Mouse (Mus musculus) layer of hippocampus, adult 2 months (tissue): ENCODE results near the gene B3gnt2. TPM values are rescaled to one million over a fixed set of nuclear protein-coding genes. Genes with fewer than 3 reads are reported as not detected.
A peak's percentile ranks its signal among the peaks of the same experiment; 100 is the strongest.

ENCODE experiments used
- DNase-seq, 2 experiments: peaks; one replicate each; pipeline ENCODE4 v3.0.0; 2022; ENCODE audit warnings: low spot score in 2 of 2
- H3K27ac ChIP-seq: fragments of 200-600 bp; 2 replicates; pipeline ENCODE4 v1.8.1; 2022
- H3K4me3 ChIP-seq: fragments of 200-600 bp; 2 replicates; pipeline ENCODE4 v1.8.1; 2022; ENCODE audit warnings: mild to moderate bottlenecking
- CTCF ChIP-seq: fragments of 200-600 bp; conservative IDR thresholded peaks from 2 replicates; pipeline ENCODE4 v1.8.1; 2022; ENCODE audit warnings: antibody characterized with exemption, mild to moderate bottlenecking, moderate library complexity
- total RNA-seq, 2 experiments: library from RNA; stranded (reverse); gene quantifications; 2 replicates each; pipeline ENCODE4 v1.2.3; 2021

Gene B3gnt2
- total RNA-seq, 2 experiments from 2014 or later: 12.8 to 18.3 TPM

DNA sequence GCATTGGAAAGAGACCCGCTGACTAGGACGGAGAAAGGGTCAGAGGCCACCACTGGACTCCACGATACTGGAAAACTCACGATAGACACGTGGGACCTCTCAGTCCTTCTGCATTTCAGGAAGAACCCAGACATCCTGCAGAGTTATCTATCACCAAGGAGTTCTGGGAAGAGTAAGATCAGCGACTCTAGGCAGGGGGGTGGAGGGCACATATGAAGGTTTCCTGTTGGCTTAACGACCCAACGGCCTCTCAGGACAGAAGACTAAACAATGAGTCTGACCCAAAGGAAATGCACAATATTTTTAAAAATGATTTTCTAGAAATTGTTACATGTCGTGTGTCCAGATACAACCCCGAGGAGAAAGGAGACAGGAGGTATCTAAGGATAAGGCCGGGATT, 28.8 kb downstream of the B3gnt2 start:
- no peak for TF ChIP-seq CTCF
- no peak overlapping the region for H3K4me3 ChIP-seq
- DNase-seq: no peak
- no peak overlapping the region for H3K27ac ChIP-seq

DNA sequence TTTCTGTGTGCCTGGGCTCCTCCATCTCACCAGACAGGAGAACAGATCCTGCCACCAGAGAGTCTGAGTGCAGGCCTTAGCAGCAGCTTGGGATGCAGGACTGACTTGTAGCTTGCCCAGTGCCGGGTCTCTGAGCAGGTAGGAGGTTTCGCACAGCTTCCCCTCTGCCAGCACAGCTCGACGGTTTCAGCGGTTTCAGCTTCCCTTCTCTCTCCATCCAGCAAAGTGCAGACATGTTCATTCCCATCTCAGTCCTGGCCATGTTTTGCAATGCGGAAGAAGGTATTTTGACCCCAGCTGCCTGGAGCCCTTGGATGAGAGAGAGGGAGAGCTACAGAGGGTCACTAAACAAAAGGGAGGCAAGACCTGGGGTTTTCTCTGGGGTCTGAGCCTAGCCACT, 30.1 kb downstream of the B3gnt2 start:
- Histone ChIP-seq H3K27ac (peak overlapping the region; percentile 54), H3K4me3 (no peak overlapping the region)
- DNase-seq: no peak
- TF ChIP-seq CTCF: no peak

DNA sequence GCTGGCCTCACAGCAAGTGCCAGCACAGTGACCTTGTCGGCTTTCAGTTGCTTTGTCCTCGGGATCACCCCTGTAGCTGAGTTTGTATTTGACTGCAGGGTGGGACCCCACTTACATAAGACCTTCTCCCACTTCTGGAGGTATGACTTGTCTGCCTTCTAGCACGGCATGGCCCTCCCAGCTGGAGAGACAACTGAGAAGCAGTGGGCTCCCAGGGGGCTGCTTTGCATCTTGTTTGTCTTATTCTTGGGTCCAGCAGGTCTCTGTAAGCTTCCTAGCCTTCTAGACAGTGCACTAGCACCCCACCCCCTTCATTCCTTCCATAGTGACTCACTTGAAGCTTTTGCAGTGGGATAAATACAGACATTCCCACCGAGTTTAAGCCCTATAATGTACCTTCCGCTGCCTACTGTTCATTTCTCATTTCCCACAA, 30.6 kb downstream of the B3gnt2 start:
- no peak for TF ChIP-seq CTCF
- Histone ChIP-seq H3K27ac (peak overlapping the region; percentile 54), H3K4me3 (no peak overlapping the region)
- no peak for DNase-seq

DNA sequence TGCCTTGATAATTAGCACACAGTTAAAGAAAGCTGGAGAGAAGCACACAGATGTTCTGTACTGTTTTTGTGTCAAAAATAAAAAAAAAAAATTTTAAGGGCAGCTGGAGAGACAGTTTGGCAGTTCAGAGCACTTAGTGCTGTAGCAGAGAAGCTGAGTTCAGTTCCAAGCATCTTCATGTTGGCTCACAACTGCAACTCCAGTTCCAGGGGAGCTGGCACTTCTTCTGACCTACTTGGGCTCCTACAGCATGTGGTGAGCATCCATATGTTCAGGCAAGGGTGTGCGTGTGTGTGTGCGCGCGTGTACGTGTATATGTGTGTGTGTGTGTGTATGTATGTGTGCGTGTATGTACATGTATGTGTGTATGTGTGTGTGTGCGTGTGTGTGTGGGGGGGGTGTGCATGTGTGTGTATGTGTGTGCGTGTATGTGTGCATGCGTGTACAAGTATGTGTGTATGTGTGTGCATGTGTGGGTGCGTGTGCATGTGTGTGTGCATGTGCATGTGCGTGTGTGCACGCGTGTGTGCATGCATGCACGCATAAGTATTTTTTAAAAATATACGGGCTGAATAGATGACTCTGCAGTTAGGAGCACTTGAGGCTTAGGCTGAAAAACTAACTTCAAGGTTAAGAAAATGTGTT, 31.7 kb downstream of the B3gnt2 start:
- Histone ChIP-seq H3K4me3 (no peak overlapping the region), H3K27ac (no peak overlapping the region)
- TF ChIP-seq CTCF: no peak
- DNase-seq: no peak

DNA sequence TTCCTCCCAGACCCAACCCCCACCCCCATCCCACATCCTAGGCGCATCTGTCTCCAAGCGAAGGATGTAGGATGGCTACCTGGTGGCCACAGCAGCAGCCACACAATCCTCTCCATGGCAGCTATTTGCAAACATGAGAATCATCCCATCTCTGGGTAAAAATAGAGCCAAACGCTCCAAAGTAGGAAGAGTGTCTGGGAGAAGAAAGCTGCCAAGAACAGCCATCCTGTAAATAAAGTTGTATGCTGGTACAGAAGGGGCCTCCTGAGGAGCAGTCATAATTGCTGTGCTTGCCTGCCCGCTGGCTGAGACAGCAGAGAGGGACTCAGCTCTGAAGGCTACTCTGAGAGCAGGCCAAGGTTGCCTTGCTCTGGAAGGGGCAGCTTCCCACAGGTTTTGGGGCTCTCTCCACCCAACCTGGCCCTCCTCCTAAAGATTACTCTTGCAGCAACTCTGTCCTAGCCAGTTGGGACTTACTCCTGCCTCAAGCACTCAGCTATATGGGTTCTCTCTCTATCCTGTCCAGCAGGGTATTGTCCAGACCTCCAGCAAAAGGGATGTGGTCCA, 33.2 kb downstream of the B3gnt2 start:
- DNase-seq: no peak
- TF ChIP-seq CTCF: no peak
- no peak overlapping the region for H3K27ac ChIP-seq
- H3K4me3 ChIP-seq: no peak overlapping the region

DNA sequence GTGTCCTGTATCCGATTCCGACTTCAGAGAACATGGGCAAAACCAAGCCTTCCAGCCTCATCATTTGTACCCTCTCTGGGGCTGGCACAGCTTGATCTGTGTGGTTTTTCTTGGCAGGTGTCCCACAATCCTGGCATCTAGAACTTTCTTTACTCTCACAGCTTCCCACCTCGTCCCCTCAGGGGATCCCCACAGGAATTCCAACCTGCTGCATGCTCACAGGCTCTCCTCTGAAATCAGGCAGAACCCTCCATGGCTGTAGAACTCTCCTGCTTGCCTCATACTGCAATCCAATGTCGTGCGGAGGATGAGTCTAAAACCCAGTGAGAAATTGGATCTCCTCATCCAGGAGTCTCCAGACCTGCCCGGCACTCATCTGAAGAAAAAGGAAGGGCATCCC, 34.1 kb downstream of the B3gnt2 start:
- Histone ChIP-seq H3K27ac (no peak overlapping the region), H3K4me3 (no peak overlapping the region)
- no peak for TF ChIP-seq CTCF
- DNase-seq: no peak

DNA sequence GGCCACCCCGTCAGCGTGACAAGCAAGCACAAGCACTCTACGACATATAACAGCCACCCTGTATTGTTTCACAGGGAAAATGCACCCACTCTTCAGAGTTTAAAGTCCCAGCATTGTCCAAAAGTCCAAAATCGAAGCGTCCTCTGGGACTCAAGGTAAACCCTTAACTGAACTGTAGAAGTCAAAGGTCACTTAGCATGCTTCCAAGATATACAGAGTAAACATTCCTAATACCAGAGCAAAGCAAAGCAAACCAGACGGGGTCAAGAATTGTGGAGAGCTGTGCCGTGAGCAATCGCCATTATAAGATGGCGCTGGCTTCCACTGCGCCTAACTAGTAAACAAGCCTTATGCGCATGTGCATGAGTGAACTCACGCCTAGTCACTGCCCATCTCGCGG, 34.7 kb downstream of the B3gnt2 start:
- no peak overlapping the region for H3K4me3 ChIP-seq
- no peak overlapping the region for H3K27ac ChIP-seq
- TF ChIP-seq CTCF: no peak
- DNase-seq: no peak

DNA sequence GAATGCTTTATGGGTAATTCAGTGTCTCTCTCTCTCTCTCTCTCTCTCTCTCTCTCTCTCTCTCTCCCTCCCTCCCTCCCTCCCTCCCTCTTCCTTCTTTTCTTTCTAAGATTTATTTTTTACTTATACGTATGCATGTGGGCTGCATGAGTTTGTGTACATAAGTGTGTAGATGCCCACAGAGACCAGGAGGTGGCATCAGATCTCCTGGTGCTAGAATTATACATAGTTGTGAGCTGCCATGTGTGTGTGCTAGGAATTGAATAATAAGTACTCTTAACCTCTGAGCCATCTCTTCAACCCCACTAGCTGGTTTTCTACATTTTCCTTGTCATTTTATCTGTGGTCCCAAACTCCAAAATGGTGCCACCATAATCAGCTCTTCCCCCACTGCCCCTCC, 35.2 kb downstream of the B3gnt2 start:
- peak; percentile 20; the same call in 1 of the 2 replicates for TF ChIP-seq CTCF
- Histone ChIP-seq H3K27ac (no peak overlapping the region), H3K4me3 (no peak overlapping the region)
- DNase-seq: no peak

DNA sequence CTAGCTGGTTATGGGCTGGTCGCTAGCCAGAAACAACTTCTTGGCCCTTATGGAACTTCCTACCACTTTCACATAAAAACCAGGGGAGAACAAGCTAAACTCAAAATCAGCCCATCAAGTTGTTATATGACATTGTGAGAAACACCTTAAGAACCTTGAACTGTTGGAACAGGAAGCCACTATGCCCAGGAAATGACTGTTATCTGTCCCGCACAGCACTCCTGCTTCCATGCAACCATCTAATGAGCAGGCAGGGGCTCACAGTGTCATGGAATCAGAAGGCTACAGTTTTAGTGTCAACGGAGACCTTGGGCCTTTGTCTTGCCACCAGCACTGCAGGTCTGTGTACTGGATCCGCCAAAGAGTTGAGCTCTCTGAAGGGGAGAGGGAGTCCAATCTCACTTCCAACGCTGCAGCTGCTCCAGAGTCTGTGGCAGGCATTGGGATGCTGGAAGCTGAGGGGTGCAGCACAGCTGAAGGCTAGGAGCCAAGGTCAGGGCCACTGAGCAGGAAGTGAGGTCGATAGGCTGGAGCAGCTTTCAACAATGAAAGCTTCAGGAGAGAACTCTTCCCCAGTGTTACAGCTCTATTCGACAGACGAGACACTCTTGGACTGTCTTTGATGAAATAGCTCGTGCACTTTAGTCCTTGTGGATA, 36.6 kb downstream of the B3gnt2 start:
- no peak for DNase-seq
- no peak for TF ChIP-seq CTCF
- Histone ChIP-seq H3K27ac (no peak overlapping the region), H3K4me3 (no peak overlapping the region)

DNA sequence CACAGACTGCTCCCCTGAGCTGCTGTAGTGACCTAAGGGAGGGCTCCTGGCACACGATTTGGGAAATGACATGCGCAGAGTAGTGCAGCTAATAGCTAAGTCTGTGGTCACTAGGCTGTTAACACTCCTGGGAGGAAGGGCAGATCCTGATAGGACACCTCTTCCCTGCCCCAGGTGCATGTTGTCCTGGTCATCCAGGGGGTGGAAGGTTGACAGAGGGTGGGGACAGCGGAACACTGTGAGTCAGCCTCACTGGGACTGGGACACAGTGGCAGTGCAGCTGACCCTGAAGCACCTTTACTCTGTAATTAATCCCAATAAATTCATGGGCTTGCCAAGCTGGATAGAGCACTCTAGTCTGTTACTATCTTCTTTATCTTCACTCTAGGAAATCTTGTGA, 39.5 kb downstream of the B3gnt2 start:
- no peak overlapping the region for H3K27ac ChIP-seq
- TF ChIP-seq CTCF: no peak

DNA sequence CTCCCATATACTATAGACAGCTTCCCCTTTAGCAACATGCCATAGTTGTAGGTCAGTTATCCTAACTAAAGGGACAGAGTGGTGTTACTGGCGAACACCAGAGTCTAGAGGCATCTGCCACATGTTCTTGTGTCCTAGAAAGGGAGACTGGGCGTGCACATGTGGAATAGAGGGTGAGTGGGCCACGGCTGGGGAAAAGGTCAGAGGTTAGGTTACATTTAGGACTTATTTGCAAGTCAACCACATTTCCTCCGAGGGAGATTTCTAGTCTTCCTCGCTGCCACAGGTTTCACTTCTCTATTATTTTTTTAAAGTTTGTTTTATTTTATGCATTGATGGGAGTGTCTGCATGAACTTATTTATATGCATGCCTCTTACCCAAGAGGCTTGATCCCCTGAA, 42.4 kb downstream of the B3gnt2 start:
- DNase-seq: no peak
- no peak for TF ChIP-seq CTCF
- Histone ChIP-seq H3K4me3 (no peak overlapping the region), H3K27ac (no peak overlapping the region)

More for the DNA sequence above, 39.5 kb downstream of the B3gnt2 start:
- no peak overlapping the region for H3K4me3 ChIP-seq
- DNase-seq: no peak

DNA sequence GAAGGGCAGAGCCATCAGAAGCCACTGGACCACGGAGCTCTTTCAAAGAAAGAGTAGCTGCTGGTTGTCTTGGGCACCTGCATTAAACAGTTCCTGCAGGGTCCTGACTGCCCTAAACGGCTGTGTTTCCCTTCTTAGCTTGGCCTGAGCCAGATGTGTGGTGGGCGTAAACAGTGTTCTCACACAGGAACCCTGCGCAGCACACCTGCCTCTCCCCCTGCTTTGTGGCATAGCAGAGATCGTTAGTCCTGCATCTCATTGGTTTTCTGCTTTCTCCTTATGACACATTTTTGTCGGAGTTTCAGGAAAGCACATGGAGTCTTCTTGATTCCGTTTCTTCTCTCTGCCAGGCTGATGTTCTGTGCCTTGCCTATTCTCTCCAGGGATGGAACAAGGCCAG, 44.9 kb downstream of the B3gnt2 start:
- H3K4me3 ChIP-seq: no peak overlapping the region
- H3K27ac ChIP-seq: no peak overlapping the region
- TF ChIP-seq CTCF: no peak
- DNase-seq: no peak

DNA sequence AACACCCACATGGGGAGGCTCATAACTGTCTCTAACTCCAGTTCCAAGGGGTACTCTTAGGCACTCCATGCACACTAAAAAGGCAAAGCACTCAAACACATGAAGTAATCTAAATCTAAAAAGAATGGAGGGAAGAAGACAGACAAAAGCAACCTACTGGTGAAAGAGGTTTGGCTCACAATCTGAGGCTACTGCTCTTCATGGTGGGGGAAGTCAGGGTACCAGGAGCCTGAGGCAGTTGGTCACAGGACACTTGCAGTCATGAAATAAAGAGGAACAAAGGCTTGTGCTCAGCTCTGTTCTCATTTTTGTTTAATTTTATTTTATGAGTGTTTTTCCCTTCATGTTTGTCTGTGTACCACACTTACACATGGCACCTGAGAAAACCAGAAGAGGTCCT, 45.6 kb downstream of the B3gnt2 start:
- no peak for DNase-seq
- H3K27ac ChIP-seq: no peak overlapping the region
- no peak overlapping the region for H3K4me3 ChIP-seq
- no peak for TF ChIP-seq CTCF
